Mouse (Mus musculus) activated CD4-positive, CD25-positive, alpha-beta regulatory T cell, adult 4 months (primary cell): Measurements from ENCODE around the gene Zfp62. TPM values are rescaled to one million over a fixed set of nuclear protein-coding genes. Genes with fewer than 3 reads are reported as not detected.
A peak's percentile ranks its signal among the peaks of the same experiment; 100 is the strongest.

Experiments used
- ATAC-seq: one replicate; pipeline ENCODE4 v1.8.0; 2017
- polyA plus RNA-seq, 2 experiments: library from polyadenylated mRNA; unstranded; fragments of 100-300 nt; shearing (Covaris generic); gene quantifications; one replicate each; pipeline ENCODE4 v1.2.1; 2017

Gene Zfp62
- polyA plus RNA-seq, 2 experiments from 2014 or later: 47.9 to 54.3 TPM

DNA sequence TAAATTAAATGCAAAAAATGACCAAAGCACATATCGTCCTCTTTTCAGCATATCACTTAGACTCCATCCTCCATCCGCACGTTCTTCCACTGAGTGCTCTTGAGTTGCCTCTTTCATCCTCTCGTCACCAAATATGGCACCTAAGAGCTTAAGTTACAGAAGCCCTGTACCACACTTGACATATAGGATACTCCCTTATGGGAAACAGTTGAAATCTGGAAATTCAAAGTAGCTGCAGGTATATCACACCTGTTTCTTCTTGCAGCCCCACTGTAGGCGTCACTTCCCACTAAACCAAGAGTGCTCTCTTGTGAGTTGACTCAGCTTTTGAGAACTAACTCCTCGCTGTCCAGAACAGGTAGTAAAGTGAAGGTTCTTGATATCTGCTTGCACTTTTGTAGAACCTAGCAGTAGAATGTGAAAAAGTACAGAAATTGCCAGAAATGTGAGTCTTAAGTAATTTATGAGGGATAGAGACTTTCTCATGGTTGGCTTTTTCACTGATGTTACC lies 2.0 kb downstream of the Zfp62 start:
- no peak for ATAC-seq

- no peak for ATAC-seq
Observed at GRCm38 (mm10) chr11:49207495-49207894, 4.4 kb downstream of the Zfp62 start.

- no peak for ATAC-seq
Observed at GRCm38 (mm10) chr11:49212577-49212976, 9.5 kb downstream of the Zfp62 start.

DNA sequence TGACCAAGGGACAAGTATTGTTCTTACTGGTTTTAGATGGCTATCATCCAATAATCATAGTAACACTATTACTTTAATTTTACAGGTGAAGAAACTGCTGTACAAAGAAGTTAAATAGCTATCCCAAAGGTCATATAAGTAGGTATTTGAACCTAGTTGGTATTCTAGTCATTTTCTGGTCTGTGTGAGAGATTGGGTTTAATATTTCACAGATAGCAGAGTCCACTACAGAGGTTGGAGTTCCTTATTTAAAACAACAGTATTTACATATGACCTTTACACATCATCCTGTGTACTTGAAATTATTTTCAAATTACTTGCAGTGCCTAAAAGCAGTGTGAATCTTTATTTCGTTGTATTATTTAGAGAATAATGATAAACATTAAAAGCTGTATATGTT lies 10.4 kb downstream of the Zfp62 start:
- ATAC-seq: no peak

GRCm38 (mm10) chr11:49219271-49219670 lies 16.2 kb downstream of the Zfp62 start:
- no peak for ATAC-seq

DNA sequence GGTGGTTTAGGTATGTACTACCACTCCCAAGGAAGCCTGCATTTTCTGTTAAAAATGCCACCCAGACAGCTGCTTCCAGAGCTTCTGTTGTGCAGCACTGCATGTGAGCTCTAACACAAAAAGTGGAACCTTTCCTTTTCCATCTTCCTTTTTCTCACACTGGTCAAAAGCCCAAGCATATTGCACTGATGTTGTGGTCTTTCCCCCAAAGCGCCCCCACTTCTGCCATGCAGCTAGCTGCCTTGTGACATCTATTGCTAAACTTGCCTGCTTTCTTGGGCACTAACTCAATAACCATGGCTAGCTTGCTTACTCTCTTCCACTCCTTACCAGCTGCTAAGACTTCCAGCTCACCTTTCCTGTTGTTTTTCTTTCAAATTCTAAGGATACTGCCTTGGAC lies 21.4 kb downstream of the Zfp62 start:
- no peak for ATAC-seq

DNA sequence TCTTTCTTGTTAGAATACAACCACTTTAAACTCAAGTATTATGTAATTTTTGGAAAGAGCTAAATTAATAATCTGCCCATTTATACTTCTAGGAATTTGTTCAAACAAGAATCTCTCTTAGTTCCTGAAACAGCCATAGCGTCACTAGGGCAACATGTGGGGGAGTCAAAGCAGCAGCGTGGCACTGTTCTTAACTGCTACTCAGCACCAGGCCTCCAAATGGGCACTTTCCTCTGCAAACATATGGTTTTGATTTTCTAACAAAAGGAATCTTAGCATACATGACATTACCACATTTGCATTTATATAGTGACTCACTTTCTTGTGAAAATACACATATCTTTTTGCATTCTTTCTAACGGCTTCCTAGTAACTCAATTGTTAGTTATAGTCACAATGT lies 29.7 kb downstream of the Zfp62 start:
- ATAC-seq: no peak

DNA sequence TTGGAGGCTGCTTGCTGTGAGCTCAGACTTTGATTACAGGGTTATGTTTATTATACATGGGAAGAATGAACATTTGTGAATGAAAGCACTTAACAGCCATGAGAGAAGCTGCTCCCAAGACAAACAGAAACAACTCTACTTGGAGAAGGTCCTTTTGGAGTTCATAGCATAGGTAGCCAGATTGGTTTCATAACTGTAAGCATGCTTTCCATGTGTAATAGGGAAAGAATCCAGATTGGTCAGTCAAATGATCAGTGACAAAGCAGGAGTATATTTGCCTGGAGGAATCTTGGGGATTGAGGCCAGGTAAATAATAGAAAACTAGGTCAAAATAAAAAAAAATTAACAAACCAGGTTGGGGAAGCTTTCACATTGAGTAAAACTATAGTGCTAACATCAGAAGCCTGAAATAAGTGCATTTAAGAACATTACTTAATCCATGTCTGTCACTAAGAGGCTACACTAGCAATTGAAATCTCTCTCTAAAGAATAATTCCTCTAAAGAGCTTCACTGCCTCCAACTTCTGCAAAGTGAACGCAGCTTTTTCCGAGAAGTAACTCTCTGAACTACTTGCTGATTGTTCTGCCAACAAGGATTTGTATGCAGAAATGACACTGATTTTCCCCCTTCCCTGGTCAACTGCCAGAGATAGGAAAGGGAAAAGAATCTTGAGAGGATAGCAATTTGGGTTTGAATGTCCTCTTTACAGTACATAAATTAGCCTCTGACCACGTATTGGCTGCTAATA lies 32.5 kb downstream of the Zfp62 start:
- no peak for ATAC-seq

- no peak for ATAC-seq
Observed at GRCm38 (mm10) chr11:49236891-49237290, 33.8 kb downstream of the Zfp62 start.

- no peak for ATAC-seq
Observed at GRCm38 (mm10) chr11:49237532-49237931, 34.4 kb downstream of the Zfp62 start.

DNA sequence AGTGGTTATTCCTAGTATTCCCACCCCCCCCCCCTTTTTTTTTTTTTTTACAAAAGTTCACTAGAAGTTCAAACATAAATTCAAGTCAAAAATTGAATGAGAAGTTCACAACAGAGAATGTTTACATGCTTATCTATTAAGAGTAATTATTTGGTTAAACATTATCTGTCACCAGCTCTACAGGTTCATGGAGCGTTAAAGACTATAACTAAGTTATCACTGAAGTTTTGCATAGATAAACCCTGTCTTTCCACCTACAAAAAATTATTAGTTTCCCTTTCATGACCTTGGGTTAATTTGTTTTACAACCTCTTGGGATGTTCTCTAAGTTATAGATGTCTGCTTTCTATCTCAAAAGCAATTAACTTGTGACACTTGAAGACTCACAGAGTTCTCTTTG lies 37.2 kb downstream of the Zfp62 start:
- no peak for ATAC-seq

- no peak for ATAC-seq
Observed at GRCm38 (mm10) chr11:49240874-49241273, 37.8 kb downstream of the Zfp62 start.

DNA sequence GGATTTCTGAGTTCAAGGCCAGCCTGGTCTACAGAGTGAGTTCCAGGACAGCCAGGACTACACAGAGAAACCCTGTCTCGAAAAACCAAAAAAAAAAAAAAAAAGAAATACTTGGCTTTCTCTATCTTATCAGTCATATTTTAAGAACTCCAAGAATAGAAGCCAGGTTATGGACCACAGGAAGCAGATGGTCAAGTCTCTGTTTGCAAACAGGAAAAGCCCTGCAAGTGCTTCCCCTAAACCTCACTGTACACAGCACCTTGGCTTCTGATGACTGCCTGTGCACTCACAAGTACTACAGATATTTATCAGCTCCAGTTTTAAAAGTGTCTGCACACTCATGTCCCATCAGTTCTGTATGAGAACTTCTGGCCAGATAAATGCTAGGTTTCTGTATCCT lies 38.4 kb downstream of the Zfp62 start:
- no peak for ATAC-seq

GRCm38 (mm10) chr11:49242944-49243626 lies 40.0 kb downstream of the Zfp62 start:
- ATAC-seq: no peak

DNA sequence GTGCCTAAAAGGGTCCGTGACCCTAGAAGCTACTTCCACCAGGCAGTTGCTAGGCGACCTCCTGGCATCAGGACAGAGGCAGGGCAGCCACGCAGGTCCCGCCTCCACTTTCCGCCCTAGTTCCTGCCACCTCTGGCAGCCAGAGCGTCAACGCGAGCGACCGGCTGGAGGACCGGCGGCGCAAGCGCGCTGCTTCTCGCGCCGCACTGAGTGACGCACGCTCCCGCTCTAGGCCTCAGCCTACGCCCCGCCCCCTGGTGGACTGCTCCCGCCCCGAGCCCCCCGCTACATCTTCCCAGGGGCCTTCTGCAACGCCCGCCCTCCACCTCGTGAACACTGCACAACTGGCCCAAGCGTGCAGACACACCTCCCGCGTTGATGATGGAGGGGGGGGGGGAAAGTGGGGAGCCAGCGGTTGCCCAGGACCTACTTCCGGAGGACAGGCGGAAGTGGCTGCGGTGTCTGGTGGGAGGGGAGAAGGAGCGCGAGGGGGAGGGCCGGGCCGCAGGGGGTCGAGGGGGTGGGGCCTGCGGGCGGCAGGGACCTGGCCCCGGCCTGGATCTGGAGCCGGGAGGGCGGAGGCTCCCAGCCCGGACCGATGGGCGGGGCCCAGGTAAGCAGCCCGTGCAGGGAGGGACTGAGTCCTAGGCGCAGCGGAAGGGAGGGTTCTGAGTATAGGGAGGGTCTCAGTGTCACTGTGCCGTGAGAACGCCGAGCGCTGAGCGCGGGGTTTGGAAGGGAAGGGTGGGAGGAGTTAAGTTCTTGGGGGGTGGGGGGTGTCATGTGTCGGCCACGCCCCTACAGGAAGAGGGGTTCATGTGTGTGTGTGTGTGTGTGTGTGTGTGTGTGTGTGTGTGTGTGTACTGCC lies 40.9 kb downstream of the Zfp62 start, which contains the start of gene Mgat1:
TSS of gene Mgat1 (plus strand) at position 465 of the 868 bp plus-strand sequence.
- ATAC-seq: peak; percentile 67

GRCm38 (mm10) chr11:49244595-49244930 lies 41.5 kb downstream of the Zfp62 start:
- no peak for ATAC-seq

DNA sequence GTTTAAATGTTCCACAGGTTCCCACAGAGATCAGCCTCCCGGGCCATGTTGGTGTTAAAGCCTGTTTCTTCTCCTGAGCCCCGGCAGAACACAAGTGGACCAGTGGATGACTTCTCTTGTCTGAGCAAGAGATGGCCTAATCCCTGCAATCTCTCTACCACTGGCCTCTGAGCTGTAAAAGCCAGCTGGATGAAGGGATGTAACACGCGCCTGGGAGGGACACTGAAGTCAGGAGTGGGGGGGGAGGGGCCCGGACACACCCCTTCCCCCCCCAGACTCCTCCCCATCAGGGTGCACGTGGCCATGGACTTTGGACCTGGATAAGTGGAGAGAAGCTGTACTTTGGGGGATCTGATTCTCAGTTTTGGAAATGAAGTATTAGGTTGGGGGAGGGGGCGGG lies 42.1 kb downstream of the Zfp62 start:
- ATAC-seq: no peak

- ATAC-seq: no peak
Observed at GRCm38 (mm10) chr11:49245634-49246415, 42.7 kb downstream of the Zfp62 start.

GRCm38 (mm10) chr11:49246523-49246922 lies 43.4 kb downstream of the Zfp62 start:
- ATAC-seq: no peak

DNA sequence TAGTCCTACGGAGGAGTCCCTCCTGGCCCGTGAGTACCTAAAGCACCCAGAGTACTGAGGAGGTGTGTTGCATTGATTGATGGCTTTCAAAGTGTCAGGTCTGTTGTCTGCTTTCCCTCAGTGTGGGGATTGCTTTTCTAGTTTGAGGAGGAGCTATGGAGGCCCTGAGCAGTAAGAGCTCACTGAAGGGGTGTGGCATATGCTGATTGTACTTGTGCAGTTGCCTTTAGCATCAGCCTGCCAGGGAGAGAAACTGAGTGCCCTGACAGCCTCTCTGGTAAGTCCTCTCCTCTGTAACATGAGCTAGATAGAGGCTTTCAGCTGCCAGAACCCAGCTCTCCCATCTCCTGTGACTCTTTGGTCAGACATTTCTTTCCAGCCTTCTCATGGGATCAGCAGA lies 44.2 kb downstream of the Zfp62 start:
- peak; percentile 4 for ATAC-seq

DNA sequence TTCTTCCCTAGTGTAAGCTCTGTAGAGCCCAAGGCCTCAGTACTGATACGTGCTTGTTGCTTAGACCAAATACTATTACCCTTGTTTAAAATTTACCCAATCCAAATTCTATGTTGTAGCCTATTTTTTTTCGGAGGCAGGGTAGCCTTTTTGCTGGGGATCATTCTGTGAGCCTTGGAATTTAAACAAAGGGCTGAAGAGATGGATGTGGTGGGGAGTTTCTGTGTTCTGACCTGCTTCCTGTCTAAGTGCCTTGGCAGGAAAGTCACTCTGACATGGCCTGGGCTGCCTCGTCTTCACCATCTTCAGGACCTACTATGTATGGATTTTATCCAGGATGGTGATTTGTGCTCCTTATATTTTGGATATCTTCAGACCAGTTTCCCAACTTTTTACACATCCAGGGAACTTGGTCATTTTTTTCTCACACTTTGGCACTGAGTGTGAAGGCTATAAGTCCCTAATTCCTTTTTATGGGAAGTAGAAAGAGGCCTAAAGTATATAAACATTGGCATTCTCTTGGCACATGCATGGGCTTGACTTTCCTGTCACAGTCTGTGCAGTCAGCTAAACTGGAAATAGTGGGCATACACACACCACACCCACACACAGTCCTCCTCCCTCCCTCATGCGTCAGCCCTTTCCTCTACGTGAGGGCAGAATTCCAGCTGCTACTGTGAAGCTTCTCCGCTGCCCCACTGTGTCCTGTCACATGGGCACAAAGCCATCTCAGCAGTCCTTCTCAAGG lies 45.3 kb downstream of the Zfp62 start:
- ATAC-seq: peak; percentile 12
